Mouse (Mus musculus): ENCODE results near the gene Lrrk1.

DNA sequence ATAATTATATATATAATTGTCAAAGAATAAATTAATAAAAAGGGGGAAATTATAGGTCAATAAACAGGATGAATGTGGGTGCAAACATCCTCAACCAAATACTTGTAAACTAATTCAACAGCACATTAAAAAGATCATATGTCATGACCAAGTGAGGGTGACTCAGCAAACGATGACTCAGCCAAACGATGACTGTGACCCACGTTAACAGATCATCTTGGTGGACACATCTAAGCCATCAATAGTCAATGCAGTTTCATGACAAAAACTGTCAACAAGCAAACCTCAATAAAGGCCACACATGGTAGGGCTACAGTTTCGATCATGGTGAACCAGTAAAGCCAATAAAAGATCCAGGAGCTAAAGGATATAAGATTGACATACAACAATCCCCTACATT, 29.1 kb downstream of the Lrrk1 start:
- TF ChIP-seq GATA1 (IDR thresholded peaks at IDR 0.05; ENCODE audit: borderline replicate concordance, low read length) (no peak), FLI1 (IDR thresholded peaks at IDR 0.05; ENCODE audit: low read length) (no peak)

Measured in megakaryocyte, embryonic 14.5 days (primary cell).